ENCODE assay signal across 8 mouse cellular contexts in genomic region chr1:135686792-135687510, GRCm38 (mm10). TPM values are rescaled to one million over a fixed set of nuclear protein-coding genes. Genes with fewer than 3 reads are reported as not detected.
DNase-seq lines count a peak whose midpoint lies in the region; ATAC-seq lines count a peak whose summit lies in the region.

No protein-coding gene starts in this region.

- H3K9ac ChIP-seq in heart, embryonic 14.5 days (ENCODE audit: low read length): peak overlapping the region; percentile 75

- H3K27me3 ChIP-seq in heart, embryonic 14.5 days (ENCODE audit: control insufficient read depth, insufficient read depth, low read length): no peaks in the 10 kb centered on the region

- peak overlapping the region; percentile 92 for H3K4me2 ChIP-seq in heart, embryonic 14.5 days (ENCODE audit: low read length)

- H3K79me2 ChIP-seq in macrophage (ENCODE audit: inconsistent target): peaks cover 67% of the 10 kb centered on the region

- peaks cover 20 to 29% of the 10 kb centered on the region in 2 experiments for H3K4me1 ChIP-seq in heart, embryonic 14.5 days (ENCODE audit: control insufficient read depth in 2 of 2, insufficient read depth in 2 of 2, low read length in 2 of 2)

- peak; percentile 59 for DNase-seq in gastrocnemius, postnatal 14 days
- no peak for DNase-seq in gastrocnemius, adult 18-20 months (ENCODE audit: low spot score)
- DNase-seq in embryo, embryonic 10 days (ENCODE audit: low spot score): peak; percentile 68
- peak; percentile 60 for DNase-seq in kidney, postnatal 14 days
- peak; percentile 38 for DNase-seq in yolk sac, embryonic 10.5 days (ENCODE audit: low spot score)
- no peak for DNase-seq in thymus, postnatal 4 days

- peak overlapping the region; percentile 82 to 83 for H3K27ac ChIP-seq in heart, embryonic 14.5 days (replicated peaks in 1 of 2; ENCODE audit: control insufficient read depth in 1 of 2, insufficient read depth in 1 of 2, low read depth in 2 of 2, low read length in 2 of 2)
- peak overlapping the region; percentile 70 for H3K27ac ChIP-seq in macrophage

- peak overlapping the region; percentile 52 to 67 for H3K4me3 ChIP-seq in heart, embryonic 14.5 days (ENCODE audit: control insufficient read depth in 1 of 2, insufficient read depth in 1 of 2, low read depth in 1 of 2, low read length in 2 of 2)
- H3K4me3 ChIP-seq in macrophage (ENCODE audit: inconsistent target): peak overlapping the region; percentile 81

- intact Hi-C loops in gastrocnemius, postnatal 14 days (cut with DNase I; ENCODE audit: low total_unique reads): no loop called here

- peak; percentile 24; the same call in 1 of the 2 replicates for ATAC-seq in heart, embryonic 14.5 days (ENCODE audit: insufficient number of reproducible peaks, insufficient read depth, low FRiP score, low read depth)

- no peaks in the 10 kb centered on the region for H3K36me3 ChIP-seq in heart, embryonic 14.5 days (ENCODE audit: control insufficient read depth, insufficient read depth, low read length)
- H3K36me3 ChIP-seq in macrophage (ENCODE audit: inconsistent target): no peaks in the 10 kb centered on the region

- under 1% methylated on average over 19 of the region's 19 CpGs for WGBS in heart, embryonic 14.5 days
- 3% methylated on average over 19 of the region's 19 CpGs for WGBS in macrophage (ENCODE audit: missing documents)

- H3K9me3 ChIP-seq in heart, embryonic 14.5 days (ENCODE audit: control insufficient read depth, low read length): no peaks in the 10 kb centered on the region

RNA-seq across cellular contexts. Expression of gene Csrp1, which starts 32.9 kb away (rescaled TPM):
- 10 to 100 TPM; 40.6 to 53.4 TPM for total RNA-seq in gastrocnemius, postnatal 14 days (2021)
- 10 to 100 TPM; 21.6 to 31.7 TPM for total RNA-seq in gastrocnemius, adult 18-20 months (2021)
- polyA plus RNA-seq in heart, embryonic 14.5 days (2014; fragmentation: Nextera tagmentation; extraction: Ambion mirVana): 133 and 220 TPM in 2 replicates
- total RNA-seq in macrophage (2018; cell fraction: chromatin; rRNA removed): 10 to 100 TPM; 16.8 to 68.0 (median 25.6) TPM
- total RNA-seq in macrophage (2018; cell fraction: cytosol; rRNA removed): 100 to 1,000 TPM; 145 to 243 (median 187) TPM
- total RNA-seq in macrophage (2018; cell fraction: nucleus; rRNA removed): 100 to 1,000 TPM in 7 of 26 experiments, 10 to 100 TPM in 19; 50.8 to 118 (median 81.4) TPM
- polyA plus RNA-seq in macrophage (2018): 110 to 227 TPM (median 177 TPM) in 3 replicates

Comparison
In these comparisons a context has a peak if more than half of its experiments do, and no peak if none do; other contexts are left out.
1. DNase-seq: peak in gastrocnemius, postnatal 14 days (single experiment), embryo, embryonic 10 days (single experiment), kidney, postnatal 14 days (single experiment) and yolk sac, embryonic 10.5 days (single experiment); none in gastrocnemius, adult 18-20 months (single experiment) and thymus, postnatal 4 days (single experiment).